ENCODE assay signal across 8 mouse cellular contexts in the genomic region with DNA sequence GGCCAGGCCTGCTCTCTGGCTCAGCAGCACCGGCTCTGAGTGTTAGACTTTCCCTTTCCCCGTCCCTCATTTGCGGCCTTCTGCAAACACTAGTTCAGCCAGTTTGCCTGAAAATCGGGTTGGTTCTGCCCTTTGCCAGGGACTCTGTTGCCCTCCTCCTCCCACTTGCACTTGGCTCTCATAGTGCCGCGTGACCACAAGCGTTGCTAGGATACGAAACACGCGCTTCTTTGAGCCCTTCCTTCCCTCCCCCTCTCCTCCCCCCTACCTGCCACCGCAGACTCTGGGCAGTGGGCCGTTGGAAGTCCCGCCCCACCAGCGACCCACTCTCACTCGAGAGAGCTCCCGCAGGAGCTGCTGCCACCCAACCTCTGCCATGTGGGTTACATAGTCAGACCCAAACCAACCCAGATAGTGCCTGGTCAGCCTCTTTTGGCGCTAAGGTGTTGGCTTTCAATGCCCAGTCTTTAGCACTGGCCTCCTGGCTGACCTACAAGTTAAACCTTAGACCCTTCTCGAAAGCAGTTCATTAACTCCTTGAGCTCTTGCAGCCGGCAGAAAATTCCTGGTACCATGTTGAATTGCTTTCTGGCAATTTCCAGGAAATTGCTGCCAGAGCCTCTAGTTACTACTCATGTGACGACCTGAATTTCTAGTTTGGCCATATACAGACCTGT. TPM values are rescaled to one million over a fixed set of nuclear protein-coding genes. Genes with fewer than 3 reads are reported as not detected.
DNase-seq lines count a peak whose midpoint lies in the region; ATAC-seq and TF ChIP-seq lines count a peak whose summit lies in the region.

No protein-coding gene starts in this region.

- H3K27ac ChIP-seq in embryonic facial prominence, embryonic 13.5 days: no peak overlapping the region; the same call in 1 of the 2 replicates
- no peak overlapping the region for H3K27ac ChIP-seq in heart, embryonic 13.5 days (replicated peaks)
- H3K27ac ChIP-seq in kidney, embryonic 14.5 days (ENCODE audit: low read depth, low read length): peak overlapping the region; percentile 7; the same call in 1 of the 2 replicates
- no peak overlapping the region for H3K27ac ChIP-seq in limb, embryonic 15.5 days
- no peak overlapping the region for H3K27ac ChIP-seq in midbrain, embryonic 14.5 days (replicated peaks; ENCODE audit: low read depth, low read length)
- no peak overlapping the region for H3K27ac ChIP-seq in small intestine, adult 2 months (ENCODE audit: insufficient read depth, low read depth, low read length)

- ATAC-seq in embryonic facial prominence, embryonic 13.5 days (ENCODE audit: insufficient number of reproducible peaks, insufficient read depth, low FRiP score, low TSS enrichment, low read depth): peak; percentile 37; the same call in 1 of the 2 replicates
- ATAC-seq in heart, embryonic 13.5 days (ENCODE audit: extremely low read depth, insufficient number of reproducible peaks, low FRiP score, low TSS enrichment): no peak
- ATAC-seq in kidney, embryonic 14.5 days (ENCODE audit: low FRiP score, low TSS enrichment): peak; percentile 92
- peak; percentile 52; the same call in 1 of the 2 replicates for ATAC-seq in limb, embryonic 15.5 days (ENCODE audit: insufficient number of reproducible peaks, low FRiP score, low TSS enrichment, low read depth)
- peak; percentile 87 for ATAC-seq in midbrain, embryonic 14.5 days (ENCODE audit: low FRiP score, low TSS enrichment)

- DNase-seq in adrenal gland, postnatal 36 days: peak; percentile 68 to 71
- DNase-seq in midbrain, embryonic 14.5 days: peak; percentile 83
- DNase-seq in adipocyte (ENCODE audit: low spot score): no peak

- no peaks in the 10 kb centered on the region for H3K9me3 ChIP-seq in embryonic facial prominence, embryonic 13.5 days
- H3K9me3 ChIP-seq in heart, embryonic 13.5 days: no peaks in the 10 kb centered on the region
- H3K9me3 ChIP-seq in kidney, embryonic 14.5 days (ENCODE audit: control insufficient read depth, low read length): no peaks in the 10 kb centered on the region
- no peaks in the 10 kb centered on the region for H3K9me3 ChIP-seq in limb, embryonic 15.5 days
- H3K9me3 ChIP-seq in midbrain, embryonic 14.5 days (ENCODE audit: control insufficient read depth, low read length): no peaks in the 10 kb centered on the region

- no peaks in the 10 kb centered on the region for H3K27me3 ChIP-seq in embryonic facial prominence, embryonic 13.5 days
- 0 out of 2 replicates have a peak, but pooled peaks cover 4% of the 10 kb centered on the region for H3K27me3 ChIP-seq in heart, embryonic 13.5 days (replicated peaks)
- H3K27me3 ChIP-seq in kidney, embryonic 14.5 days (ENCODE audit: control insufficient read depth, insufficient read depth, low read length): peaks cover 3% of the 10 kb centered on the region; the same call in 1 of the 2 replicates
- H3K27me3 ChIP-seq in limb, embryonic 15.5 days: no peaks in the 10 kb centered on the region
- no peaks in the 10 kb centered on the region for H3K27me3 ChIP-seq in midbrain, embryonic 14.5 days (ENCODE audit: control insufficient read depth, insufficient read depth, low read length)
- H3K27me3 ChIP-seq in small intestine, adult 2 months (ENCODE audit: control insufficient read depth, insufficient read depth, low read length): no peaks in the 10 kb centered on the region

- peak overlapping the region; percentile 51; the same call in 1 of the 2 replicates for H3K9ac ChIP-seq in embryonic facial prominence, embryonic 13.5 days
- H3K9ac ChIP-seq in heart, embryonic 13.5 days: peak overlapping the region; percentile 33
- H3K9ac ChIP-seq in kidney, embryonic 14.5 days (ENCODE audit: low read depth, low read length): no peak overlapping the region
- no peak overlapping the region for H3K9ac ChIP-seq in limb, embryonic 15.5 days
- H3K9ac ChIP-seq in midbrain, embryonic 14.5 days (replicated peaks; ENCODE audit: low read length): no peak overlapping the region

- TF ChIP-seq CTCF in small intestine, adult 2 months (IDR thresholded peaks at IDR 0.05; ENCODE audit: extremely low read depth, insufficient read length, insufficient replicate concordance, low read depth, low read length): no peak

- no peak for TF ChIP-seq POLR2A in small intestine, adult 2 months (IDR thresholded peaks at IDR 0.05; ENCODE audit: low read depth, low read length)

- H3K4me3 ChIP-seq in embryonic facial prominence, embryonic 13.5 days: peak overlapping the region; percentile 25
- peak overlapping the region; percentile 29 for H3K4me3 ChIP-seq in heart, embryonic 13.5 days
- peak overlapping the region; percentile 18; the same call in 1 of the 2 replicates for H3K4me3 ChIP-seq in kidney, embryonic 14.5 days (ENCODE audit: low read length)
- H3K4me3 ChIP-seq in limb, embryonic 15.5 days: peak overlapping the region; percentile 18
- H3K4me3 ChIP-seq in midbrain, embryonic 14.5 days (replicated peaks; ENCODE audit: low read depth, low read length): no peak overlapping the region
- H3K4me3 ChIP-seq in small intestine, adult 2 months (ENCODE audit: low read depth, low read length): peak overlapping the region; percentile 26

- WGBS in embryonic facial prominence, embryonic 13.5 days: 10% methylated on average over 20 of the region's 20 CpGs
- WGBS in heart, embryonic 13.5 days: 16% methylated on average over 20 of the region's 20 CpGs
- 6% methylated on average over 20 of the region's 20 CpGs for WGBS in kidney, embryonic 14.5 days
- WGBS in limb, embryonic 15.5 days: 9% methylated on average over 20 of the region's 20 CpGs
- WGBS in midbrain, embryonic 14.5 days: 14% methylated on average over 20 of the region's 20 CpGs
- WGBS in small intestine, adult 2 months: 13% methylated on average over 20 of the region's 20 CpGs

- peak overlapping the region; percentile 49 for H3K4me2 ChIP-seq in embryonic facial prominence, embryonic 13.5 days
- peak overlapping the region; percentile 60 for H3K4me2 ChIP-seq in heart, embryonic 13.5 days
- H3K4me2 ChIP-seq in kidney, embryonic 14.5 days (replicated peaks; ENCODE audit: low read depth, low read length): peak overlapping the region; percentile 37
- peak overlapping the region; percentile 38 for H3K4me2 ChIP-seq in limb, embryonic 15.5 days
- peak overlapping the region; percentile 47 for H3K4me2 ChIP-seq in midbrain, embryonic 14.5 days (ENCODE audit: low read length)

- H3K4me1 ChIP-seq in embryonic facial prominence, embryonic 13.5 days: peaks cover 13% of the 10 kb centered on the region
- 0 out of 2 replicates have a peak, but pooled peaks cover 8% of the 10 kb centered on the region for H3K4me1 ChIP-seq in heart, embryonic 13.5 days
- no peaks in the 10 kb centered on the region; the same call in 1 of the 2 replicates for H3K4me1 ChIP-seq in kidney, embryonic 14.5 days (ENCODE audit: control insufficient read depth, insufficient read depth, low read length)
- peaks cover 8% of the 10 kb centered on the region for H3K4me1 ChIP-seq in limb, embryonic 15.5 days
- H3K4me1 ChIP-seq in midbrain, embryonic 14.5 days (ENCODE audit: control insufficient read depth, insufficient read depth, low read length): peaks cover 13% of the 10 kb centered on the region
- H3K4me1 ChIP-seq in small intestine, adult 2 months (ENCODE audit: control insufficient read depth, insufficient read depth, insufficient read length, low read length): peaks cover 13% of the 10 kb centered on the region

- no peaks in the 10 kb centered on the region for H3K36me3 ChIP-seq in embryonic facial prominence, embryonic 13.5 days
- H3K36me3 ChIP-seq in heart, embryonic 13.5 days: no peaks in the 10 kb centered on the region
- no peaks in the 10 kb centered on the region for H3K36me3 ChIP-seq in kidney, embryonic 14.5 days (ENCODE audit: control insufficient read depth, insufficient read depth, low read length)
- H3K36me3 ChIP-seq in limb, embryonic 15.5 days: no peaks in the 10 kb centered on the region
- H3K36me3 ChIP-seq in midbrain, embryonic 14.5 days (ENCODE audit: control insufficient read depth, insufficient read depth, low read length): no peaks in the 10 kb centered on the region
- H3K36me3 ChIP-seq in small intestine, adult 2 months (ENCODE audit: control insufficient read depth, insufficient read depth, low read length): no peaks in the 10 kb centered on the region

RNA-seq across cellular contexts. Expression of a gene that starts 31.1 kb away (rescaled TPM):
- total RNA-seq in adrenal gland, postnatal 36 days (2021): 10 to 100 TPM; 13.9 to 19.8 TPM
- 20.0 and 23.7 TPM in 2 replicates for polyA plus RNA-seq in embryonic facial prominence, embryonic 13.5 days (2015; fragmentation: Nextera tagmentation; extraction: Ambion mirVana)
- polyA plus RNA-seq in heart, embryonic 13.5 days (2015; fragmentation: Nextera tagmentation; extraction: Ambion mirVana): 12.1 and 13.0 TPM in 2 replicates
- polyA plus RNA-seq in kidney, embryonic 14.5 days (2014; fragmentation: Nextera tagmentation; extraction: Ambion mirVana): 14.1 and 16.4 TPM in 2 replicates
- 12.9 and 14.1 TPM in 2 replicates for polyA plus RNA-seq in limb, embryonic 15.5 days (2015; fragmentation: Nextera tagmentation; extraction: Ambion mirVana)
- polyA plus RNA-seq in midbrain, embryonic 14.5 days (2014; fragmentation: Nextera tagmentation; extraction: Ambion mirVana): 0.63 and 1.6 TPM in 2 replicates
- polyA plus RNA-seq in small intestine, adult 2 months (2012; rRNA removed): 24.1 and 67.4 TPM in 2 replicates

RNA-seq across cellular contexts. Expression of a gene that starts 34.0 kb away (rescaled TPM):
- 10 to 100 TPM; 45.7 to 51.8 TPM for total RNA-seq in adrenal gland, postnatal 36 days (2021)
- 70.0 and 71.3 TPM in 2 replicates for polyA plus RNA-seq in embryonic facial prominence, embryonic 13.5 days (2015; fragmentation: Nextera tagmentation; extraction: Ambion mirVana)
- 39.9 and 40.3 TPM in 2 replicates for polyA plus RNA-seq in heart, embryonic 13.5 days (2015; fragmentation: Nextera tagmentation; extraction: Ambion mirVana)
- polyA plus RNA-seq in kidney, embryonic 14.5 days (2014; fragmentation: Nextera tagmentation; extraction: Ambion mirVana): 75.2 and 90.1 TPM in 2 replicates
- 41.9 and 47.6 TPM in 2 replicates for polyA plus RNA-seq in limb, embryonic 15.5 days (2015; fragmentation: Nextera tagmentation; extraction: Ambion mirVana)
- 68.2 and 76.7 TPM in 2 replicates for polyA plus RNA-seq in midbrain, embryonic 14.5 days (2014; fragmentation: Nextera tagmentation; extraction: Ambion mirVana)
- 4.9 and 10.7 TPM in 2 replicates for polyA plus RNA-seq in small intestine, adult 2 months (2012; rRNA removed)

Comparison
In these comparisons a context has a peak if more than half of its experiments do, and no peak if none do; other contexts are left out.
1. H3K9ac ChIP-seq: peak in embryonic facial prominence, embryonic 13.5 days (single experiment) and heart, embryonic 13.5 days (single experiment); none in kidney, embryonic 14.5 days (single experiment), limb, embryonic 15.5 days (single experiment) and midbrain, embryonic 14.5 days (single experiment).
2. Peak in every context shown above with its lines, with median percentiles within 50 percentile points of each other: H3K4me2 ChIP-seq.